Mouse (Mus musculus): ENCODE data around the gene Ncf4. TPM values are rescaled to one million over a fixed set of nuclear protein-coding genes. Genes with fewer than 3 reads are reported as not detected.
"Not testable (repeated sequence)": the region's sequence is repeated elsewhere in the genome, so short reads cannot be mapped to it uniquely, and the experiment has no call there.

Ncf4 gene
- total RNA-seq, 2 experiments from 2014 or later = 2.0 to 2.6 TPM

- intact Hi-C loops (cut with DNase I) = no loop called here
- DNase-seq = no peak
These were observed 3.1 kb downstream of the Ncf4 start for GRCm38 (mm10) chr15:78247659-78248058.

GRCm38 (mm10) chr15:78248410-78248809, 3.8 kb downstream of the Ncf4 start:
- no peak for DNase-seq
- intact Hi-C loops (cut with DNase I) = no loop called here

- DNase-seq = peak; percentile 54 to 72
- intact Hi-C loops (cut with DNase I) = loop anchor here (5.0 to 10.0 kb wide), 2 partner anchors 178 to 260 kb away; no protein-coding TSS in a partner anchor
These were observed 10.2 kb downstream of the Ncf4 start for GRCm38 (mm10) chr15:78254751-78255150.

- intact Hi-C loops (cut with DNase I) = loop anchor here (1.0 to 10.0 kb wide), 5 partner anchors 64 to 258 kb away; no protein-coding TSS in a partner anchor
- DNase-seq = not testable (repeated sequence)
These were observed 12.1 kb downstream of the Ncf4 start for GRCm38 (mm10) chr15:78256602-78257259.

- DNase-seq = peak; percentile 71 to 81
- intact Hi-C loops (cut with DNase I) = loop anchor here (1.0 to 10.0 kb wide), 5 partner anchors 63 to 257 kb away; no protein-coding TSS in a partner anchor
These were observed 12.9 kb downstream of the Ncf4 start for GRCm38 (mm10) chr15:78257326-78258050.

GRCm38 (mm10) chr15:78258246-78258865, 13.8 kb downstream of the Ncf4 start:
- peak; percentile 44 to 46 for DNase-seq
- intact Hi-C loops (cut with DNase I) = loop anchor here (5.0 to 10.0 kb wide), 2 partner anchors 174 to 256 kb away; no protein-coding TSS in a partner anchor

GRCm38 (mm10) chr15:78260668-78261333, 16.2 kb downstream of the Ncf4 start:
- no peak for DNase-seq
- intact Hi-C loops (cut with DNase I) = no loop called here

- intact Hi-C loops (cut with DNase I) = no loop called here
- no peak for DNase-seq
These were observed 18.7 kb downstream of the Ncf4 start for GRCm38 (mm10) chr15:78263286-78263685.

- DNase-seq = peak in 1 of 2 experiments; percentile 21
- intact Hi-C loops (cut with DNase I) = no loop called here
These were observed 22.8 kb downstream of the Ncf4 start for GRCm38 (mm10) chr15:78267441-78267840.

- peak in 1 of 2 experiments; percentile 19 for DNase-seq
- intact Hi-C loops (cut with DNase I) = no loop called here
These were observed 23.3 kb downstream of the Ncf4 start for GRCm38 (mm10) chr15:78267865-78268264.

- DNase-seq = no peak
- intact Hi-C loops (cut with DNase I) = no loop called here
These were observed 26.6 kb downstream of the Ncf4 start for GRCm38 (mm10) chr15:78271208-78271607.

- no peak for DNase-seq
- intact Hi-C loops (cut with DNase I) = no loop called here
These were observed 33.7 kb downstream of the Ncf4 start for GRCm38 (mm10) chr15:78278308-78278707.

GRCm38 (mm10) chr15:78287941-78288340, 43.3 kb downstream of the Ncf4 start:
- intact Hi-C loops (cut with DNase I) = no loop called here
- DNase-seq = no peak

GRCm38 (mm10) chr15:78289775-78290174, 45.2 kb downstream of the Ncf4 start:
- DNase-seq; intact Hi-C loops (cut with DNase I): not testable (repeated sequence)

GRCm38 (mm10) chr15:78293228-78293627, 48.6 kb downstream of the Ncf4 start:
- intact Hi-C loops (cut with DNase I); DNase-seq: not testable (repeated sequence)

GRCm38 (mm10) chr15:78293716-78294115, 49.1 kb downstream of the Ncf4 start:
- intact Hi-C loops (cut with DNase I) = loop anchor here (1.0 kb wide), 1 partner anchor 44 kb away; no protein-coding TSS in a partner anchor
- DNase-seq = no peak

GRCm38 (mm10) chr15:78298558-78298957, 54.0 kb downstream of the Ncf4 start:
- DNase-seq = no peak

GRCm38 (mm10) chr15:78299641-78300040, 55.0 kb downstream of the Ncf4 start:
- intact Hi-C loops (cut with DNase I) = no loop called here

More at GRCm38 (mm10) chr15:78298558-78298957, 54.0 kb downstream of the Ncf4 start:
- intact Hi-C loops (cut with DNase I) = no loop called here

GRCm38 (mm10) chr15:78300773-78301172, 56.2 kb downstream of the Ncf4 start:
- no peak for DNase-seq
- intact Hi-C loops (cut with DNase I) = no loop called here

More at GRCm38 (mm10) chr15:78299641-78300040, 55.0 kb downstream of the Ncf4 start:
- DNase-seq = no peak

GRCm38 (mm10) chr15:78302718-78303117, 58.1 kb downstream of the Ncf4 start:
- intact Hi-C loops (cut with DNase I) = no loop called here
- no peak for DNase-seq

Data from heart, postnatal 10 days (tissue).